Mouse (Mus musculus) liver, embryonic 14.5 days (tissue): Measurements from ENCODE around the gene Smurf2.

Source experiments
- CTCF ChIP-seq: IDR thresholded peaks from 2 replicates; pipeline ENCODE4 v1.5.1; 2016; ENCODE audit warnings: antibody characterized with exemption, low read depth, control low read depth
- EP300 ChIP-seq: IDR thresholded peaks from 2 replicates; pipeline ENCODE4 v1.6.1; 2016; ENCODE audit warnings: antibody characterized with exemption, low read depth

DNA sequence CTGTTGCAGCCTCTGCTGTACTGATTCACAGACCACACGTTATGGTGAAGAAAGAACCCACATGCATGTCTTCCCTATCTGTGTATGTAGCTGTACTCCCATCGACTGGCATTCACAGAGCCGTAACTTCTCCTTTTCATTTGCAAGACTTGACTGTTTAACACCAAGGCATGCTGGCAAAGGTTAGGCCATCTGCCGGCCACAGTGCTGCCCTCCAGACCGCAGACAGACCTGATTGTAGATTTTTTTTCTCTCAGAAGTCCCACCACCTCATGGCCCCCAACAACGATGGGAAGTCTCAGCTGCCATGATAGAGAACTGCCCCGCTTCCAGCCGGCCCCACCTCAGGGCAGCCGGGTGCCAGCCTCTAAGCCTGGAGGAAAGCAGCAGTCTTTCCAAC, 100.9 kb downstream of the Smurf2 start:
- TF ChIP-seq CTCF (no peak), EP300 (no peak)
